Mouse (Mus musculus) midbrain, postnatal 0 days (tissue): ENCODE data around the gene Topors. TPM values are rescaled to one million over a fixed set of nuclear protein-coding genes. Genes with fewer than 3 reads are reported as not detected.

Experiments used
- ATAC-seq: fragments of 200-750 bp; cut with Nextera tagmentation; 2 replicates; pipeline ENCODE4 v1.8.0; 2017; ENCODE audit warnings: moderate number of reproducible peaks, mild to moderate bottlenecking, moderate TSS enrichment, moderate library complexity; ENCODE audit not compliant: low FRiP score
- DNase-seq: peaks from one replicate; pipeline ENCODE4 v3.0.0-alpha.2; 2015; ENCODE audit warnings: low spot score
- H3K27ac ChIP-seq: fragments of 300-500 bp; sonication (generic); 2 replicates; pipeline ENCODE4 v1.5.1; 2014; ENCODE audit warnings: low read depth, mild to moderate bottlenecking, low read length, mixed read lengths
- H3K27me3 ChIP-seq: fragments of 300-500 bp; sonication (generic); 2 replicates; pipeline ENCODE4 v1.6.1; 2014; ENCODE audit warnings: low read length, control low read depth, mixed read lengths; ENCODE audit not compliant: insufficient read depth
- H3K36me3 ChIP-seq: fragments of 300-500 bp; sonication (generic); 2 replicates; pipeline ENCODE4 v1.6.1; 2014; ENCODE audit warnings: low read length, control low read depth, mixed read lengths; ENCODE audit not compliant: insufficient read depth
- H3K4me1 ChIP-seq: fragments of 300-500 bp; sonication (generic); 2 replicates; pipeline ENCODE4 v1.6.1; 2014; ENCODE audit warnings: mild to moderate bottlenecking, control low read depth, antibody characterized with exemption, low read length, mixed read lengths; ENCODE audit not compliant: insufficient read depth
- H3K4me2 ChIP-seq: fragments of 300-500 bp; sonication (generic); 2 replicates; pipeline ENCODE4 v1.6.1; 2014; ENCODE audit warnings: low read depth, mild to moderate bottlenecking, low read length, mixed read lengths; ENCODE audit not compliant: poor library complexity, severe bottlenecking
- H3K4me3 ChIP-seq: fragments of 300-500 bp; sonication (generic); 2 replicates; pipeline ENCODE4 v1.5.1; 2014; ENCODE audit warnings: low read depth, mild to moderate bottlenecking, low read length, moderate library complexity
- H3K9ac ChIP-seq: fragments of 300-500 bp; sonication (generic); replicated peaks from 2 replicates; pipeline ENCODE4 v1.6.1; 2014; ENCODE audit warnings: mild to moderate bottlenecking, low read length, moderate library complexity, mixed read lengths; ENCODE audit not compliant: poor library complexity, severe bottlenecking
- H3K9me3 ChIP-seq: fragments of 300-500 bp; sonication (generic); 2 replicates; pipeline ENCODE4 v1.6.1; 2016; ENCODE audit warnings: low read length, control low read depth
- CTCF ChIP-seq: IDR thresholded peaks from 2 replicates; pipeline ENCODE4 v1.5.1; 2016; ENCODE audit warnings: antibody characterized with exemption, mild to moderate bottlenecking
- WGBS: fragments of 180-500 bp; shearing (Covaris S2); extraction: QIAGEN DNeasy Blood & Tissue Kit; methylation state at CpG from one replicate; pipeline ENCODE4 v1.1.7; 2014; 5-methylcytosine and 5-hydroxymethylcytosine counted together
- polyA plus RNA-seq: library from polyadenylated mRNA; unstranded; fragments of >200 nt; fragmentation: Nextera tagmentation; extraction: Ambion mirVana; gene quantifications from 2 replicates; pipeline ENCODE4 v1.2.1, GENCODE M21; 2015
- total RNA-seq: library from RNA; depleted of rRNA; stranded (reverse); fragments of >200 nt; gene quantifications from 2 replicates; pipeline ENCODE4 v1.2.3, GENCODE M21; 2014

The Topors gene
- total and polyA plus RNA-seq, 2 experiments from 2014 or later, result 25.3 to 29.9 TPM

- H3K9me3 ChIP-seq, result no peaks in the 10 kb centered on the region
- ATAC-seq (no peak), DNase-seq (no peak)
- no peak overlapping the region for H3K9ac ChIP-seq
- peaks cover 7% of the 10 kb centered on the region for H3K4me1 ChIP-seq
- no peak overlapping the region for H3K4me3 ChIP-seq
- peaks cover 25% of the 10 kb centered on the region for H3K36me3 ChIP-seq
- H3K27ac ChIP-seq, result no peak overlapping the region
- TF ChIP-seq CTCF, result no peak
- 66% methylated on average over 1 of the region's 1 CpGs for WGBS
- H3K27me3 ChIP-seq, result no peaks in the 10 kb centered on the region
- H3K4me2 ChIP-seq, result no peak overlapping the region
These were observed 5.3 kb downstream of the Topors start for GRCm38 (mm10) chr4:40264321-40264720.

GRCm38 (mm10) chr4:40254385-40255103 is 15.1 kb downstream of the Topors start:
- 86% methylated on average over 8 of the region's 8 CpGs for WGBS
- Histone ChIP-seq H3K9me3 (no peaks in the 10 kb centered on the region), H3K27me3 (no peaks in the 10 kb centered on the region), H3K36me3 (0 out of 2 replicates have a peak, but pooled peaks cover 7% of the 10 kb centered on the region), H3K4me3 (no peak overlapping the region), H3K27ac (no peak overlapping the region), H3K4me1 (no peaks in the 10 kb centered on the region), H3K9ac (no peak overlapping the region), H3K4me2 (no peak overlapping the region)
- DNase-seq, result no peak
- TF ChIP-seq CTCF, result no peak
- ATAC-seq, result no peak

- TF ChIP-seq CTCF, result no peak
- Histone ChIP-seq H3K4me1 (no peaks in the 10 kb centered on the region), H3K4me2 (no peak overlapping the region), H3K9me3 (no peaks in the 10 kb centered on the region), H3K4me3 (no peak overlapping the region), H3K27me3 (no peaks in the 10 kb centered on the region), H3K27ac (no peak overlapping the region), H3K9ac (no peak overlapping the region), H3K36me3 (0 out of 2 replicates have a peak, but pooled peaks cover 1% of the 10 kb centered on the region)
- DNase-seq (no peak), ATAC-seq (no peak)
- WGBS, result 84% methylated on average over 2 of the region's 2 CpGs
These were observed 15.9 kb downstream of the Topors start for GRCm38 (mm10) chr4:40253766-40254165.

- Histone ChIP-seq H3K4me3 (no peak overlapping the region), H3K27ac (no peak overlapping the region), H3K4me2 (no peak overlapping the region), H3K9ac (no peak overlapping the region), H3K4me1 (no peaks in the 10 kb centered on the region), H3K27me3 (no peaks in the 10 kb centered on the region), H3K36me3 (no peaks in the 10 kb centered on the region), H3K9me3 (no peaks in the 10 kb centered on the region)
- no peak for TF ChIP-seq CTCF
- DNase-seq (no peak), ATAC-seq (no peak)
- WGBS, result 92% methylated on average over 5 of the region's 5 CpGs
These were observed 18.7 kb downstream of the Topors start for GRCm38 (mm10) chr4:40250984-40251383.

- Histone ChIP-seq H3K36me3 (no peaks in the 10 kb centered on the region), H3K9ac (no peak overlapping the region), H3K4me1 (no peaks in the 10 kb centered on the region), H3K9me3 (no peaks in the 10 kb centered on the region), H3K27me3 (no peaks in the 10 kb centered on the region), H3K27ac (no peak overlapping the region), H3K4me2 (no peak overlapping the region), H3K4me3 (no peak overlapping the region)
- no peak for DNase-seq
- no peak for TF ChIP-seq CTCF
- 85% methylated on average over 8 of the region's 8 CpGs for WGBS
- no peak for ATAC-seq
These were observed 25.6 kb downstream of the Topors start for GRCm38 (mm10) chr4:40244035-40244434.

- Histone ChIP-seq H3K27me3 (no peaks in the 10 kb centered on the region), H3K4me1 (no peaks in the 10 kb centered on the region), H3K9me3 (no peaks in the 10 kb centered on the region), H3K36me3 (no peaks in the 10 kb centered on the region), H3K9ac (no peak overlapping the region), H3K4me2 (no peak overlapping the region), H3K27ac (no peak overlapping the region), H3K4me3 (no peak overlapping the region)
- WGBS, result 86% methylated on average over 4 of the region's 4 CpGs
- no peak for TF ChIP-seq CTCF
- DNase-seq (no peak), ATAC-seq (no peak)
These were observed 26.6 kb downstream of the Topors start for GRCm38 (mm10) chr4:40243006-40243405.
